ENCODE assay signal across 20 mouse cellular contexts in genomic region chr11:104981342-104982055, GRCm38 (mm10).
DNase-seq lines count a peak whose midpoint lies in the region; ATAC-seq and TF ChIP-seq lines count a peak whose summit lies in the region.
"Had no signal": no experiment of that assay in that cellular context is flagged by ENCODE, and none has a peak within 500 bp of the region (broad histone marks: within the 10 kb centered on the region; RNA-seq: fewer than 3 reads in every experiment).

No protein-coding gene starts in this region.

- peak overlapping the region; percentile 54 for H3K4me2 ChIP-seq in heart, embryonic 11.5 days
- no peak overlapping the region for H3K4me2 ChIP-seq in hindbrain, embryonic 14.5 days (replicated peaks)
- H3K4me2 ChIP-seq in hindbrain, embryonic 13.5 days: no peak overlapping the region
- peak overlapping the region; percentile 49 for H3K4me2 ChIP-seq in liver, embryonic 11.5 days
- no peak overlapping the region for H3K4me2 ChIP-seq in midbrain, postnatal 0 days (ENCODE audit: low read depth, low read length, poor library complexity, severe bottlenecking)
- H3K4me2 ChIP-seq in neural tube, embryonic 15.5 days: no peak overlapping the region
- H3K4me2 ChIP-seq: embryonic facial prominence, embryonic 15.5 days; hindbrain, embryonic 15.5 days; limb, embryonic 12.5 days; midbrain, embryonic 13.5 days had no signal

- TF ChIP-seq CTCF in midbrain, postnatal 0 days (IDR thresholded peaks at IDR 0.05): no peak

- H3K9me3 ChIP-seq in heart, embryonic 11.5 days (replicated peaks; ENCODE audit: control insufficient read depth, low read length): no peaks in the 10 kb centered on the region
- H3K9me3 ChIP-seq in hindbrain, embryonic 14.5 days (ENCODE audit: control insufficient read depth, low read length): no peaks in the 10 kb centered on the region
- no peaks in the 10 kb centered on the region for H3K9me3 ChIP-seq in hindbrain, embryonic 13.5 days
- H3K9me3 ChIP-seq in liver, embryonic 11.5 days (ENCODE audit: control insufficient read depth, low read length): no peaks in the 10 kb centered on the region
- no peaks in the 10 kb centered on the region for H3K9me3 ChIP-seq in midbrain, postnatal 0 days (ENCODE audit: low read length)
- H3K9me3 ChIP-seq in neural tube, embryonic 15.5 days (replicated peaks): no peaks in the 10 kb centered on the region
- H3K9me3 ChIP-seq: embryonic facial prominence, embryonic 15.5 days; hindbrain, embryonic 15.5 days; limb, embryonic 12.5 days; midbrain, embryonic 13.5 days had no signal

- H3K36me3 ChIP-seq in heart, embryonic 11.5 days (ENCODE audit: control insufficient read depth, insufficient read depth, low read length): no peaks in the 10 kb centered on the region
- H3K36me3 ChIP-seq in hindbrain, embryonic 14.5 days (replicated peaks; ENCODE audit: control insufficient read depth, insufficient read depth): no peaks in the 10 kb centered on the region
- no peaks in the 10 kb centered on the region for H3K36me3 ChIP-seq in hindbrain, embryonic 13.5 days
- H3K36me3 ChIP-seq in liver, embryonic 11.5 days (ENCODE audit: control insufficient read depth, insufficient read depth, low read length): no peaks in the 10 kb centered on the region
- no peaks in the 10 kb centered on the region for H3K36me3 ChIP-seq in midbrain, postnatal 0 days (ENCODE audit: insufficient read depth, low read length)
- H3K36me3 ChIP-seq in neural tube, embryonic 15.5 days: no peaks in the 10 kb centered on the region
- H3K36me3 ChIP-seq: embryonic facial prominence, embryonic 15.5 days; hindbrain, embryonic 15.5 days; limb, embryonic 12.5 days; midbrain, embryonic 13.5 days had no signal

- H3K27me3 ChIP-seq in heart, embryonic 11.5 days (ENCODE audit: control insufficient read depth, insufficient read depth, low read length): no peaks in the 10 kb centered on the region
- no peaks in the 10 kb centered on the region for H3K27me3 ChIP-seq in hindbrain, embryonic 14.5 days (ENCODE audit: control insufficient read depth, insufficient read depth, low read length)
- H3K27me3 ChIP-seq in hindbrain, embryonic 13.5 days: no peaks in the 10 kb centered on the region
- no peaks in the 10 kb centered on the region for H3K27me3 ChIP-seq in liver, embryonic 11.5 days (replicated peaks; ENCODE audit: control insufficient read depth, insufficient read depth, low read length)
- no peaks in the 10 kb centered on the region for H3K27me3 ChIP-seq in midbrain, postnatal 0 days (ENCODE audit: insufficient read depth, low read length)
- H3K27me3 ChIP-seq in neural tube, embryonic 15.5 days (replicated peaks): no peaks in the 10 kb centered on the region
- H3K27me3 ChIP-seq: embryonic facial prominence, embryonic 15.5 days; hindbrain, embryonic 15.5 days; limb, embryonic 12.5 days; midbrain, embryonic 13.5 days had no signal

- no peak overlapping the region for H3K9ac ChIP-seq in heart, embryonic 11.5 days (ENCODE audit: low read depth, low read length)
- no peak overlapping the region for H3K9ac ChIP-seq in hindbrain, embryonic 14.5 days
- H3K9ac ChIP-seq in hindbrain, embryonic 13.5 days: no peak overlapping the region
- peak overlapping the region; percentile 9; the same call in 1 of the 2 replicates for H3K9ac ChIP-seq in liver, embryonic 11.5 days (ENCODE audit: low read depth, low read length)
- no peak overlapping the region for H3K9ac ChIP-seq in midbrain, postnatal 0 days (replicated peaks; ENCODE audit: low read length, poor library complexity, severe bottlenecking)
- H3K9ac ChIP-seq in neural tube, embryonic 15.5 days (replicated peaks): no peak overlapping the region
- H3K9ac ChIP-seq: embryonic facial prominence, embryonic 15.5 days; hindbrain, embryonic 15.5 days; limb, embryonic 12.5 days; midbrain, embryonic 13.5 days had no signal

- no peak overlapping the region for H3K27ac ChIP-seq in heart, embryonic 11.5 days (ENCODE audit: low read depth, low read length)
- no peak overlapping the region for H3K27ac ChIP-seq in hindbrain, embryonic 14.5 days
- no peak overlapping the region for H3K27ac ChIP-seq in hindbrain, embryonic 13.5 days
- peak overlapping the region; percentile 38 for H3K27ac ChIP-seq in liver, embryonic 11.5 days (ENCODE audit: low read depth, low read length)
- H3K27ac ChIP-seq in midbrain, postnatal 0 days (ENCODE audit: low read depth, low read length): no peak overlapping the region
- H3K27ac ChIP-seq in neural tube, embryonic 15.5 days (replicated peaks): no peak overlapping the region
- H3K27ac ChIP-seq: embryonic facial prominence, embryonic 15.5 days; gastrocnemius, adult 2 months; hindbrain, embryonic 15.5 days; limb, embryonic 12.5 days; midbrain, embryonic 13.5 days had no signal

- H3K4me3 ChIP-seq in heart, embryonic 11.5 days (ENCODE audit: low read depth, low read length): peak overlapping the region; percentile 17
- H3K4me3 ChIP-seq in hindbrain, embryonic 14.5 days (replicated peaks; ENCODE audit: low read length): no peak overlapping the region
- H3K4me3 ChIP-seq in hindbrain, embryonic 13.5 days: no peak overlapping the region
- no peak overlapping the region for H3K4me3 ChIP-seq in liver, embryonic 11.5 days (ENCODE audit: low read depth, low read length)
- no peak overlapping the region for H3K4me3 ChIP-seq in midbrain, postnatal 0 days (ENCODE audit: low read depth, low read length)
- H3K4me3 ChIP-seq in neural tube, embryonic 15.5 days (replicated peaks): no peak overlapping the region
- H3K4me3 ChIP-seq: embryonic facial prominence, embryonic 15.5 days; gastrocnemius, adult 2 months; hindbrain, embryonic 15.5 days; limb, embryonic 12.5 days; midbrain, embryonic 13.5 days; myocyte had no signal

- no peak for DNase-seq in heart, adult 18-20 months
- DNase-seq in hindbrain, embryonic 14.5 days (ENCODE audit: low spot score): peak; percentile 15
- no peak for DNase-seq in liver, embryonic 11.5 days (ENCODE audit: low spot score)
- no peak for DNase-seq in midbrain, postnatal 0 days (ENCODE audit: low spot score)
- DNase-seq: adrenal gland, postnatal 25 days; cerebellum, adult 2 months; cerebellum, postnatal 36 days; gastrocnemius, adult 2 months; kidney, postnatal 4 days; thymus, postnatal 25 days had no signal

- H3K4me1 ChIP-seq in heart, embryonic 11.5 days (ENCODE audit: control insufficient read depth, insufficient read depth, low read length): no peaks in the 10 kb centered on the region
- H3K4me1 ChIP-seq in hindbrain, embryonic 14.5 days (replicated peaks; ENCODE audit: control insufficient read depth, insufficient read depth, low read length): no peaks in the 10 kb centered on the region
- no peaks in the 10 kb centered on the region for H3K4me1 ChIP-seq in hindbrain, embryonic 13.5 days (replicated peaks)
- no peaks in the 10 kb centered on the region; the same call in none of the 2 replicates for H3K4me1 ChIP-seq in liver, embryonic 11.5 days (replicated peaks; ENCODE audit: control insufficient read depth, insufficient read depth, low read length)
- no peaks in the 10 kb centered on the region for H3K4me1 ChIP-seq in midbrain, postnatal 0 days (ENCODE audit: insufficient read depth, low read length)
- no peaks in the 10 kb centered on the region for H3K4me1 ChIP-seq in neural tube, embryonic 15.5 days
- H3K4me1 ChIP-seq: embryonic facial prominence, embryonic 15.5 days; hindbrain, embryonic 15.5 days; midbrain, embryonic 13.5 days had no signal

- 22% methylated on average over 15 of the region's 15 CpGs for WGBS in heart, embryonic 11.5 days (ENCODE audit: insufficient replicate concordance)
- 80% methylated on average over 15 of the region's 15 CpGs for WGBS in hindbrain, embryonic 14.5 days
- WGBS in hindbrain, embryonic 13.5 days: 81% methylated on average over 15 of the region's 15 CpGs
- 39% methylated on average over 15 of the region's 15 CpGs for WGBS in liver, embryonic 11.5 days
- WGBS in midbrain, postnatal 0 days: 80% methylated on average over 15 of the region's 15 CpGs
- 83% methylated on average over 15 of the region's 15 CpGs for WGBS in neural tube, embryonic 15.5 days

- no peak for ATAC-seq in heart, embryonic 11.5 days (replicated peaks; ENCODE audit: insufficient number of reproducible peaks, low FRiP score, low TSS enrichment)
- no peak for ATAC-seq in hindbrain, embryonic 14.5 days (ENCODE audit: low FRiP score)
- no peak for ATAC-seq in hindbrain, embryonic 13.5 days (ENCODE audit: low FRiP score)
- peak; percentile 90 for ATAC-seq in liver, embryonic 11.5 days (replicated peaks; ENCODE audit: low FRiP score)
- no peak for ATAC-seq in midbrain, postnatal 0 days (ENCODE audit: low FRiP score)
- no peak for ATAC-seq in neural tube, embryonic 15.5 days (ENCODE audit: low FRiP score)
- ATAC-seq: intestine, embryonic 16.5 days; lung, postnatal 0 days; midbrain, embryonic 13.5 days had no signal

Comparison
In these comparisons a context has a peak if more than half of its experiments do, and no peak if none do; other contexts are left out.
1. H3K4me2 ChIP-seq: peak in heart, embryonic 11.5 days (single experiment) and liver, embryonic 11.5 days (single experiment); none in hindbrain, embryonic 14.5 days (single experiment), hindbrain, embryonic 13.5 days (single experiment), midbrain, postnatal 0 days (single experiment) and neural tube, embryonic 15.5 days (single experiment).